Mouse (Mus musculus) stomach, postnatal 0 days (tissue): ENCODE measurements at regions not wholly inside any gene's neighbourhood (a gene's known extent, or its start where the extent isn't known, plus 50 kb on each side); places are given as distances from the start of the nearest gene placed in this dataset.

Experiments used
- CTCF ChIP-seq: IDR thresholded peaks from 2 replicates; pipeline ENCODE4 v1.5.1; 2016; ENCODE audit warnings: antibody characterized with exemption, low read depth, mild to moderate bottlenecking, moderate library complexity
- EP300 ChIP-seq: optimal IDR thresholded peaks from 2 replicates; pipeline ENCODE3; 2016; ENCODE audit warnings: antibody characterized with exemption

GRCm38 (mm10) chr5:69817778-69818177 lies 225.6 kb upstream of the Gnpda2 start:
- TF ChIP-seq CTCF (no peak), EP300 (no peak)
